ENCODE assay signal across 8 mouse cellular contexts in the genomic region with DNA sequence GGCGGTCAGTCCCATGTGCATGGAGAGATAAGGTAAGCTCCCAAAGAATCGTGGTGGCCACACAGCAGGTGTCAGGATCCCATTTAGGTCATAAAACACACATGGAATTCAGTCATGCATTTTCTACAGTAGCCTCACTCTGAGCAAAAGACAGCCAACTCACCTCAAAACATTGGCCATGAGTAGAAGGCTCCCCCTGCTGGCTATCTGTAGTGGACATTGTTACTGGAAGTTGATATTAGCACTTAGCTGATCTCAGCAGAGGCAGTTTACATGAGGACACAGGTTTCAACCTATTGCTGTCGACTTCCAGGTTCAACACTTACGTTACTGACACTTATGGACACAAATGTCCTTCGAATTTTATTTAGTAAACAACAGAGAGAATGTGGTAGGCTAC. TPM values are rescaled to one million over a fixed set of nuclear protein-coding genes. Genes with fewer than 3 reads are reported as not detected.
DNase-seq lines count a peak whose midpoint lies in the region; ATAC-seq lines count a peak whose summit lies in the region.

No protein-coding gene starts in this region.

- H3K4me1 ChIP-seq in forebrain, embryonic 10.5 days = no peaks in the 10 kb centered on the region
- H3K4me1 ChIP-seq in forebrain, embryonic 16.5 days (replicated peaks; ENCODE audit: control insufficient read depth, insufficient read depth, low read length) = no peaks in the 10 kb centered on the region
- H3K4me1 ChIP-seq in liver, embryonic 16.5 days (ENCODE audit: control insufficient read depth, low read depth, low read length) = peaks cover 6% of the 10 kb centered on the region
- no peaks in the 10 kb centered on the region for H3K4me1 ChIP-seq in neural tube, embryonic 14.5 days (ENCODE audit: control insufficient read depth, insufficient read depth, low read length)

- no peak overlapping the region for H3K4me3 ChIP-seq in forebrain, embryonic 10.5 days
- no peak overlapping the region for H3K4me3 ChIP-seq in forebrain, embryonic 16.5 days (replicated peaks; ENCODE audit: low read length)
- no peak overlapping the region for H3K4me3 ChIP-seq in liver, embryonic 16.5 days (ENCODE audit: low read depth, low read length)
- H3K4me3 ChIP-seq in neural tube, embryonic 14.5 days (ENCODE audit: low read depth, low read length) = no peak overlapping the region

- H3K9me3 ChIP-seq in forebrain, embryonic 10.5 days = no peaks in the 10 kb centered on the region
- H3K9me3 ChIP-seq in forebrain, embryonic 16.5 days (ENCODE audit: control insufficient read depth, low read length) = no peaks in the 10 kb centered on the region
- H3K9me3 ChIP-seq in liver, embryonic 16.5 days (replicated peaks; ENCODE audit: control insufficient read depth, low read length) = no peaks in the 10 kb centered on the region
- H3K9me3 ChIP-seq in neural tube, embryonic 14.5 days (ENCODE audit: control insufficient read depth, low read length) = no peaks in the 10 kb centered on the region

- H3K4me2 ChIP-seq in forebrain, embryonic 16.5 days (ENCODE audit: low read length) = no peak overlapping the region
- H3K4me2 ChIP-seq in liver, embryonic 16.5 days (ENCODE audit: low read depth, low read length) = no peak overlapping the region
- H3K4me2 ChIP-seq in neural tube, embryonic 14.5 days (ENCODE audit: low read depth, low read length) = no peak overlapping the region

- WGBS in forebrain, embryonic 10.5 days = 43% methylated on average over 5 of the region's 5 CpGs
- 46% methylated on average over 5 of the region's 5 CpGs for WGBS in forebrain, embryonic 16.5 days
- WGBS in liver, embryonic 16.5 days (ENCODE audit: insufficient replicate concordance) = 33% methylated on average over 5 of the region's 5 CpGs
- WGBS in neural tube, embryonic 14.5 days = 39% methylated on average over 5 of the region's 5 CpGs

- ATAC-seq in forebrain, embryonic 16.5 days = no peak
- ATAC-seq in activated CD4-positive, CD25-positive, alpha-beta regulatory T cell, adult 4 months = peak; percentile 54
- ATAC-seq in liver, embryonic 16.5 days (ENCODE audit: low read depth) = peak; percentile 35; the same call in 1 of the 2 replicates
- peak; percentile 85 for ATAC-seq in neural tube, embryonic 14.5 days (ENCODE audit: low read depth)

- H3K27ac ChIP-seq in forebrain, embryonic 10.5 days = no peak overlapping the region
- no peak overlapping the region for H3K27ac ChIP-seq in forebrain, embryonic 16.5 days (ENCODE audit: low read length)
- no peak overlapping the region for H3K27ac ChIP-seq in liver, embryonic 16.5 days (ENCODE audit: low read length)
- H3K27ac ChIP-seq in neural tube, embryonic 14.5 days (ENCODE audit: low read depth, low read length) = no peak overlapping the region

- H3K27me3 ChIP-seq in forebrain, embryonic 10.5 days (ENCODE audit: poor library complexity, severe bottlenecking) = peaks cover 24% of the 10 kb centered on the region
- peaks cover 17% of the 10 kb centered on the region for H3K27me3 ChIP-seq in forebrain, embryonic 16.5 days (replicated peaks; ENCODE audit: control insufficient read depth, insufficient read depth, low read length)
- H3K27me3 ChIP-seq in liver, embryonic 16.5 days (ENCODE audit: control insufficient read depth, insufficient read depth, low read depth, low read length) = peaks cover 20% of the 10 kb centered on the region
- peaks cover 4% of the 10 kb centered on the region for H3K27me3 ChIP-seq in neural tube, embryonic 14.5 days (ENCODE audit: control insufficient read depth, insufficient read depth, low read length)

- H3K9ac ChIP-seq in forebrain, embryonic 16.5 days (replicated peaks; ENCODE audit: low read depth, low read length) = no peak overlapping the region
- H3K9ac ChIP-seq in liver, embryonic 16.5 days (ENCODE audit: low read depth, low read length) = no peak overlapping the region
- H3K9ac ChIP-seq in neural tube, embryonic 14.5 days (replicated peaks; ENCODE audit: low read depth, low read length) = no peak overlapping the region

- peaks cover 10% of the 10 kb centered on the region for H3K36me3 ChIP-seq in forebrain, embryonic 10.5 days (replicated peaks)
- H3K36me3 ChIP-seq in forebrain, embryonic 16.5 days (ENCODE audit: control insufficient read depth, insufficient read depth) = no peaks in the 10 kb centered on the region
- peaks cover 11% of the 10 kb centered on the region for H3K36me3 ChIP-seq in liver, embryonic 16.5 days (ENCODE audit: control insufficient read depth, insufficient read depth)
- no peaks in the 10 kb centered on the region for H3K36me3 ChIP-seq in neural tube, embryonic 14.5 days (ENCODE audit: control insufficient read depth, insufficient read depth, low read length)

- DNase-seq in forebrain, embryonic 10.5 days (ENCODE audit: extremely low spot score, low spot score) = peak; percentile 59
- peak; percentile 85 for DNase-seq in embryo, embryonic 10.5 days (ENCODE audit: low spot score)
- peak; percentile 77 for DNase-seq in heart, postnatal 4 days
- DNase-seq in kidney, postnatal 4 days = peak; percentile 75 to 81

RNA-seq across cellular contexts. Expression of a gene that starts 5.9 kb away (rescaled TPM):
- polyA plus RNA-seq in forebrain, embryonic 10.5 days (2016; fragmentation: Nextera tagmentation; extraction: Ambion mirVana) = 3.2 and 5.0 TPM in 2 replicates
- 0.26 and 0.82 TPM in 2 replicates for polyA plus RNA-seq in forebrain, embryonic 16.5 days (2015; fragmentation: Nextera tagmentation; extraction: Ambion mirVana)
- polyA plus RNA-seq in activated CD4-positive, CD25-positive, alpha-beta regulatory T cell, adult 4 months (2017; shearing (Covaris generic)) = not detected
- total RNA-seq in heart, postnatal 4 days (2021) = not detected
- polyA plus RNA-seq in liver, embryonic 16.5 days (2015; fragmentation: Nextera tagmentation; extraction: Ambion mirVana) = not detected in 2 replicates
- 0.58 and 1.3 TPM in 2 replicates for polyA plus RNA-seq in neural tube, embryonic 14.5 days (2014; fragmentation: Nextera tagmentation; extraction: Ambion mirVana)

RNA-seq across cellular contexts. Expression of a gene that starts 21.3 kb away (rescaled TPM):
- polyA plus RNA-seq in forebrain, embryonic 10.5 days (2016; fragmentation: Nextera tagmentation; extraction: Ambion mirVana) = 235 and 246 TPM in 2 replicates
- 122 and 124 TPM in 2 replicates for polyA plus RNA-seq in forebrain, embryonic 16.5 days (2015; fragmentation: Nextera tagmentation; extraction: Ambion mirVana)
- polyA plus RNA-seq in activated CD4-positive, CD25-positive, alpha-beta regulatory T cell, adult 4 months (2017; shearing (Covaris generic)) = 100 to 1,000 TPM in 1 of 2 experiments, 10 to 100 TPM in 1; 94.4 to 106 TPM
- 10 to 100 TPM; 46.9 to 49.4 TPM for total RNA-seq in heart, postnatal 4 days (2021)
- polyA plus RNA-seq in liver, embryonic 16.5 days (2015; fragmentation: Nextera tagmentation; extraction: Ambion mirVana) = 235 and 271 TPM in 2 replicates
- polyA plus RNA-seq in neural tube, embryonic 14.5 days (2014; fragmentation: Nextera tagmentation; extraction: Ambion mirVana) = 116 and 130 TPM in 2 replicates

RNA-seq across cellular contexts. Expression of a gene that starts 21.4 kb away (rescaled TPM):
- polyA plus RNA-seq in forebrain, embryonic 10.5 days (2016; fragmentation: Nextera tagmentation; extraction: Ambion mirVana) = 14.4 and 14.8 TPM in 2 replicates
- polyA plus RNA-seq in forebrain, embryonic 16.5 days (2015; fragmentation: Nextera tagmentation; extraction: Ambion mirVana) = 43.7 and 46.4 TPM in 2 replicates
- polyA plus RNA-seq in activated CD4-positive, CD25-positive, alpha-beta regulatory T cell, adult 4 months (2017; shearing (Covaris generic)) = under 1 TPM; 0.37 to 0.88 TPM
- total RNA-seq in heart, postnatal 4 days (2021) = 1 to 10 TPM; 2.1 to 2.4 TPM
- polyA plus RNA-seq in liver, embryonic 16.5 days (2015; fragmentation: Nextera tagmentation; extraction: Ambion mirVana) = 39.7 and 41.2 TPM in 2 replicates
- polyA plus RNA-seq in neural tube, embryonic 14.5 days (2014; fragmentation: Nextera tagmentation; extraction: Ambion mirVana) = 52.1 and 53.8 TPM in 2 replicates
